Mouse (Mus musculus) MEL (cell line): ENCODE measurements around the gene E130208F15Rik. TPM values are rescaled to one million over a fixed set of nuclear protein-coding genes. Genes with fewer than 3 reads are reported as not detected.

ENCODE experiments used
- DNase-seq: peaks from one replicate; pipeline ENCODE4 v3.0.0; 2011; ENCODE audit warnings: low read depth, low spot score
- H3K27ac ChIP-seq: 2 replicates; pipeline ENCODE4 v1.5.1; 2012; ENCODE audit warnings: low read depth, mild to moderate bottlenecking, control low read depth, low read length, moderate library complexity; ENCODE audit not compliant: control insufficient read depth
- H3K27me3 ChIP-seq, 2 experiments: fragments of 150-350 bp in 1 of 2; sonication (generic) in 1 of 2; 2 replicates each; pipeline ENCODE4 v1.6.1; 2012; ENCODE audit warnings: low read length in 2 of 2, mild to moderate bottlenecking in 2 of 2, improper control_type of control experiment in 1 of 2, moderate library complexity in 1 of 2; ENCODE audit not compliant: insufficient read depth in 2 of 2, control insufficient read depth in 1 of 2
- H3K36me3 ChIP-seq, 2 experiments: 2 replicates each; pipeline ENCODE4 v1.6.1; 2012 to 2014; ENCODE audit warnings: low read length in 2 of 2, improper control_type of control experiment in 1 of 2, inconsistent platforms in 1 of 2, mild to moderate bottlenecking in 1 of 2; ENCODE audit not compliant: insufficient read depth in 2 of 2, control insufficient read depth in 1 of 2
- H3K4me1 ChIP-seq, 2 experiments: fragments of 150-350 bp in 1 of 2; sonication (generic) in 1 of 2; 2 replicates each; pipeline ENCODE4 v1.6.1; 2012; ENCODE audit warnings: low read length in 2 of 2, improper control_type of control experiment in 1 of 2, mild to moderate bottlenecking in 1 of 2; ENCODE audit not compliant: insufficient read depth in 2 of 2, control insufficient read depth in 1 of 2
- H3K4me3 ChIP-seq, 2 experiments: fragments of 150-350 bp in 1 of 2; sonication (generic) in 1 of 2; 2 replicates each; pipeline ENCODE4 v1.5.1; 2012; ENCODE audit warnings: low read depth in 2 of 2, low read length in 2 of 2, mild to moderate bottlenecking in 2 of 2, moderate library complexity in 2 of 2, control low read depth in 1 of 2, improper control_type of control experiment in 1 of 2; ENCODE audit not compliant: control insufficient read depth in 1 of 2, insufficient read depth in 1 of 2
- H3K79me2 ChIP-seq: 2 replicates; pipeline ENCODE4 v1.6.1; 2012; ENCODE audit warnings: mild to moderate bottlenecking, low read length, moderate library complexity; ENCODE audit not compliant: control insufficient read depth, poor library complexity, insufficient read depth
- H3K9ac ChIP-seq: 2 replicates; pipeline ENCODE4 v1.6.1; 2012; ENCODE audit warnings: low read depth, mild to moderate bottlenecking, control low read depth, low read length, moderate library complexity; ENCODE audit not compliant: control insufficient read depth, poor library complexity, severe bottlenecking
- H3K9me3 ChIP-seq: fragments of 150-350 bp; sonication (generic); replicated peaks from 2 replicates; pipeline ENCODE4 v1.6.1; 2012; ENCODE audit warnings: mild to moderate bottlenecking, low read length, improper control_type of control experiment, moderate library complexity; ENCODE audit not compliant: insufficient read depth
- BHLHE40 ChIP-seq: IDR thresholded peaks from 2 replicates; pipeline ENCODE4 v1.6.1; 2012; ENCODE audit warnings: low read depth, mild to moderate bottlenecking, inconsistent platforms, low read length, improper control_type of control experiment, borderline replicate concordance
- CHD2 ChIP-seq: IDR thresholded peaks from 2 replicates; pipeline ENCODE4 v1.6.1; 2011; ENCODE audit warnings: low read length, improper control_type of control experiment
- EP300 ChIP-seq, 2 experiments: IDR thresholded peaks; 2 replicates each; pipeline ENCODE4 v1.6.1; 2011; ENCODE audit warnings: improper control_type of control experiment in 2 of 2, low read length in 2 of 2, low read depth in 1 of 2, mild to moderate bottlenecking in 1 of 2
- ETS1 ChIP-seq: IDR thresholded peaks from 2 replicates; pipeline ENCODE4 v1.6.1; 2012; ENCODE audit warnings: low read depth, mild to moderate bottlenecking, inconsistent platforms, low read length, improper control_type of control experiment, moderate library complexity
- GABPA ChIP-seq: IDR thresholded peaks from 2 replicates; pipeline ENCODE4 v1.6.1; 2012; ENCODE audit warnings: low read depth, mild to moderate bottlenecking, inconsistent platforms, low read length, improper control_type of control experiment, moderate library complexity
- GATA1 ChIP-seq: IDR thresholded peaks from 2 replicates; pipeline ENCODE4 v1.6.1; 2011; ENCODE audit warnings: low read depth, low read length, improper control_type of control experiment
- HCFC1 ChIP-seq: IDR thresholded peaks from 2 replicates; pipeline ENCODE4 v1.6.1; 2012; ENCODE audit warnings: low read depth, mild to moderate bottlenecking, inconsistent platforms, low read length, improper control_type of control experiment, moderate library complexity
- JUND ChIP-seq: IDR thresholded peaks from 2 replicates; pipeline ENCODE4 v1.6.1; 2011; ENCODE audit warnings: low read depth, mild to moderate bottlenecking, improper control_type of control experiment, low read length
- KAT2A ChIP-seq: conservative IDR thresholded peaks from 2 replicates; pipeline ENCODE4 v1.6.1; 2012; ENCODE audit warnings: low read depth, low read length, improper control_type of control experiment, inconsistent platforms
- MAFK ChIP-seq: IDR thresholded peaks from 2 replicates; pipeline ENCODE4 v1.6.1; 2011; ENCODE audit warnings: low read depth, mild to moderate bottlenecking, low read length, improper control_type of control experiment, borderline replicate concordance
- MAZ ChIP-seq: IDR thresholded peaks from 2 replicates; pipeline ENCODE4 v1.6.1; 2012; ENCODE audit warnings: low read depth, mild to moderate bottlenecking, inconsistent platforms, low read length, improper control_type of control experiment
- MEF2A ChIP-seq: IDR thresholded peaks from 2 replicates; pipeline ENCODE4 v1.6.1; 2014; ENCODE audit warnings: low read depth, mild to moderate bottlenecking, inconsistent platforms, low read length, improper control_type of control experiment; ENCODE audit not compliant: poor library complexity, insufficient replicate concordance, severe bottlenecking; ENCODE audit errors: extremely low read depth
- MXI1 ChIP-seq: IDR thresholded peaks from 2 replicates; pipeline ENCODE4 v1.6.1; 2011; ENCODE audit warnings: mild to moderate bottlenecking, low read depth, low read length, improper control_type of control experiment
- MYB ChIP-seq: IDR thresholded peaks from 2 replicates; pipeline ENCODE4 v1.6.1; 2011; ENCODE audit warnings: mild to moderate bottlenecking, low read depth, low read length, improper control_type of control experiment
- MYC ChIP-seq: IDR thresholded peaks from 2 replicates; pipeline ENCODE4 v1.6.1; 2011; ENCODE audit warnings: low read depth, mild to moderate bottlenecking, low read length, improper control_type of control experiment, moderate library complexity
- NRF1 ChIP-seq: IDR thresholded peaks from 2 replicates; pipeline ENCODE4 v1.6.1; 2014; ENCODE audit warnings: low read depth, mild to moderate bottlenecking, inconsistent platforms, low read length, improper control_type of control experiment, moderate library complexity; ENCODE audit not compliant: poor library complexity, insufficient read depth, severe bottlenecking
- POLR2A ChIP-seq, 2 experiments: IDR thresholded peaks; 2 replicates each; pipeline ENCODE4 v1.6.1; 2011 to 2012; ENCODE audit warnings: low read length in 2 of 2, mild to moderate bottlenecking in 2 of 2, control low read depth in 1 of 2, improper control_type of control experiment in 1 of 2, low read depth in 1 of 2, moderate library complexity in 1 of 2; ENCODE audit not compliant: control insufficient read depth in 1 of 2, insufficient read depth in 1 of 2, poor library complexity in 1 of 2
- POLR2AphosphoS2 ChIP-seq: IDR thresholded peaks from 2 replicates; pipeline ENCODE4 v1.6.1; 2011; ENCODE audit warnings: low read length, improper control_type of control experiment
- POLR2AphosphoS5 ChIP-seq: IDR thresholded peaks from 2 replicates; pipeline ENCODE4 v1.6.1; 2012; ENCODE audit warnings: low read depth, borderline replicate concordance, mild to moderate bottlenecking, inconsistent platforms, low read length, moderate library complexity, mixed read lengths
- RAD21 ChIP-seq: IDR thresholded peaks from 2 replicates; pipeline ENCODE4 v1.6.1; 2011; ENCODE audit warnings: mild to moderate bottlenecking, low read depth, low read length, improper control_type of control experiment
- RCOR1 ChIP-seq: IDR thresholded peaks from 2 replicates; pipeline ENCODE4 v1.6.1; 2012; ENCODE audit warnings: low read depth, mild to moderate bottlenecking, inconsistent platforms, low read length, improper control_type of control experiment
- SMC3 ChIP-seq: IDR thresholded peaks from 2 replicates; pipeline ENCODE4 v1.6.1; 2011; ENCODE audit warnings: low read depth, low read length, improper control_type of control experiment
- TAL1 ChIP-seq: IDR thresholded peaks from 2 replicates; pipeline ENCODE4 v1.6.1; 2012; ENCODE audit warnings: mild to moderate bottlenecking, inconsistent platforms, low read length, moderate library complexity, mixed read lengths
- TBP ChIP-seq: IDR thresholded peaks from 2 replicates; pipeline ENCODE4 v1.8.0; 2011; ENCODE audit warnings: low read depth, low read length, improper control_type of control experiment
- TCF12 ChIP-seq: IDR thresholded peaks from 2 replicates; pipeline ENCODE4 v1.6.1; 2014; ENCODE audit warnings: low read depth, mild to moderate bottlenecking, inconsistent platforms, low read length, improper control_type of control experiment, moderate library complexity
- UBTF ChIP-seq: IDR thresholded peaks from 2 replicates; pipeline ENCODE4 v1.6.1; 2012; ENCODE audit warnings: low read depth, mild to moderate bottlenecking, inconsistent platforms, low read length, improper control_type of control experiment, moderate library complexity, borderline replicate concordance; ENCODE audit not compliant: insufficient read depth
- USF1 ChIP-seq: IDR thresholded peaks from 2 replicates; pipeline ENCODE4 v1.6.1; 2014; ENCODE audit warnings: low read depth, mild to moderate bottlenecking, inconsistent platforms, low read length, improper control_type of control experiment, moderate library complexity
- USF2 ChIP-seq, 2 experiments: IDR thresholded peaks; 2 replicates each; pipeline ENCODE4 v1.6.1; 2011 to 2012; ENCODE audit warnings: improper control_type of control experiment in 2 of 2, low read length in 2 of 2, borderline replicate concordance in 1 of 2, inconsistent platforms in 1 of 2, low read depth in 1 of 2, mild to moderate bottlenecking in 1 of 2; ENCODE audit not compliant: insufficient read depth in 1 of 2
- ZMIZ1 ChIP-seq: IDR thresholded peaks from 2 replicates; pipeline ENCODE4 v1.6.1; 2012; ENCODE audit warnings: low read depth, mild to moderate bottlenecking, inconsistent platforms, low read length, improper control_type of control experiment, moderate library complexity
- polyA plus RNA-seq, 2 experiments: library from polyadenylated mRNA; stranded (reverse) in 1 of 2; unstranded in 1 of 2; fragments of >175 nt in 1 of 2; fragments of >200 nt in 1 of 2; gene quantifications; 2 replicates each; pipeline versions ENCODE4 v1.2.1 to v1.2.4; 2012; ENCODE audit warnings: low replicate concordance in 2 of 2, low read depth in 1 of 2; ENCODE audit not compliant: insufficient read length in 2 of 2, insufficient read depth in 1 of 2, missing spikeins in 1 of 2
- total RNA-seq: library from RNA; depleted of rRNA; stranded (reverse); fragments of 300-350 nt; gene quantifications from 2 replicates; pipeline ENCODE4 v1.2.3, GENCODE M21; 2012

The E130208F15Rik gene
- total and polyA plus RNA-seq, 3 experiments, result 0.96 to 3.2 TPM; not detected in 1

DNA sequence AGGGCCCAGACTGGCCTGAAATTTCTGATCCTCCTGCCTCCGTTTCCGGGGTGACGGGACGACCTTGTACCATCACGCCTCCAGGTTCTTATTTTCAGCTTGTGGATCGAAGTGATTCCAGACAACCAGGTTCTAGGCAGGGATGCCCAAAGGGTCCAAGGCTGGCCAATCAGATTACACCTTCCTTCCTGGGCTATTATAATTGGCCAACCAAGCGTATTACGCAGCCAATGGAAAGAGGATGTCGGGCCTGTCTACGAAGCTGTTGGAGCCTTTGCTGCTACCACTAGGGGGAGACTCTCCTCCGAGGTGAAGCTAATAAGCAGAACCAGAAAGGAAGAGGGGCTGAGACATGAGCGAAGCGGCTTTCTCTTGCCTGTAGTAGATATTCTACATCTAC lies 10.3 kb downstream of the E130208F15Rik start (continued):
- TF ChIP-seq POLR2AphosphoS2, result no peak
- no peak for TF ChIP-seq MYC
- TF ChIP-seq MEF2A, result no peak
- TF ChIP-seq ETS1, result no peak
- TF ChIP-seq RAD21, result peak; percentile 22; the same call in 1 of the 2 replicates
- TF ChIP-seq TCF12, result no peak
- TF ChIP-seq JUND, result no peak
- no peak for TF ChIP-seq USF2 (IDR thresholded peaks at IDR 0.05; ENCODE audit: borderline replicate concordance in 1 of 2, insufficient read depth in 1 of 2, low read depth in 1 of 2, low read length in 2 of 2)
- TF ChIP-seq MAZ, result no peak
- peak; percentile 34; the same call in 1 of the 2 replicates for TF ChIP-seq SMC3

GRCm38 (mm10) chr7:30332622-30333259 lies 11.2 kb downstream of the E130208F15Rik start:
- Histone ChIP-seq H3K4me3 (no peak overlapping the region), H3K9ac (no peak overlapping the region), H3K79me2 (no peaks in the 10 kb centered on the region), H3K36me3 (peaks cover 0 to 11% of the 10 kb centered on the region in 2 experiments; a peak in 2 of 4 replicates), H3K4me1 (peaks cover 4 to 19% of the 10 kb centered on the region in 2 experiments; a peak in 3 of 4 replicates), H3K27ac (no peak overlapping the region; the same call in 1 of the 2 replicates), H3K27me3 (peaks cover 0 to 2% of the 10 kb centered on the region in 2 experiments; a peak in 3 of 4 replicates), H3K9me3 (no peaks in the 10 kb centered on the region)
- peak; percentile 79 for DNase-seq
- TF ChIP-seq MEF2A (no peak), MYC (no peak), POLR2A (IDR thresholded peaks at IDR 0.05; ENCODE audit: control insufficient read depth in 1 of 2, insufficient read depth in 1 of 2, low read depth in 1 of 2, low read length in 2 of 2, poor library complexity in 1 of 2) (no peak), NRF1 (no peak), POLR2AphosphoS2 (no peak), BHLHE40 (peak; percentile 42; the same call in 1 of the 2 replicates), MYB (no peak), TAL1 (no peak), GABPA (no peak), MAZ (no peak), HCFC1 (peak; percentile 45), KAT2A (no peak), TCF12 (peak; percentile 68), SMC3 (0 out of 2 replicates have a peak, but pooled peaks have one; percentile 7), UBTF (no peak), USF2 (IDR thresholded peaks at IDR 0.05; ENCODE audit: borderline replicate concordance in 1 of 2, insufficient read depth in 1 of 2, low read depth in 1 of 2, low read length in 2 of 2) (no peak), ETS1 (peak; percentile 79), ZMIZ1 (no peak), RCOR1 (peak; percentile 99), MXI1 (no peak), USF1 (no peak), CHD2 (no peak), POLR2AphosphoS5 (no peak), MAFK (peak; percentile 72), RAD21 (no peak), GATA1 (peak; percentile 18; the same call in 1 of the 2 replicates), EP300 (IDR thresholded peaks at IDR 0.05; ENCODE audit: low read depth in 1 of 2, low read length in 2 of 2) (peak in 1 of 2 experiments; percentile 68; a peak in 2 of 4 replicates), TBP (no peak), JUND (no peak)
